14 mouse cellular contexts compared by ENCODE assay signal in the genomic region with DNA sequence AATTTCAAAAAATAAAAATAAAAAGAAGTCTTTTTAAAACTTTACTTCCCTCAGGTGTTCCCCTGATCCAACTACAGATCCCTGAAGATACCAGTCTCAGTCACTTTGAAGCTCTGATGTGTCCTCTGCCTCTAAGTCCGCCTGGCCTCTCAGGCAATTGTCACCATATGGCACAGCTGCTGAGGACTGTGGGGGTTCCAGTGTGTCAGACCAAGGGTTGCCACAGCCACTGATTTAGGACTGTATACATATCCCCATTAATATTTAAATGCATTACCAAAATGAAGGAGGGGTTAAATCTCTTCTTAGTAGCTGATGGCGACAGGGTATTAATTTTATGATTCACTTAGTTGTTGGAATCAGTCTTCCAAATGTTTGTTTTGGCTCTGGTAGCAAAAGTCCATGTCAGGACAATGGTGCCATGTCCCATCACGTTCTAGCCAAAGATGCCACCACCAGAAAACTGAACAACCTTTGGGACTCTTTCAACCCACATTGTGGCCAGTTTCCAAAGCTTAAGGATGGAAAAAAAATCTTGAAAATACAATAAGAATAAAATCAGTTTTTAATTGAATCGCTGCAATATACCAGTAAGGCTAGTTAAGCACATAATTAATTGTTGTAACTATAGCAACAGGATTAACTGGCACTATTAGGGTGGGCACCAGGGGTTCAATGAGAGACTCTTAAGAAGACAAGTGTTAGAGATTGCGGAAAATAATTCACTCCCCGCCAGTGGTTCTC.
DNase-seq lines count a peak whose midpoint lies in the region; ATAC-seq lines count a peak whose summit lies in the region.
"Had no signal": no experiment of that assay in that cellular context is flagged by ENCODE, and none has a peak within 500 bp of the region (broad histone marks: within the 10 kb centered on the region; RNA-seq: fewer than 3 reads in every experiment).

No protein-coding gene starts in this region.

- 61% methylated on average over 6 of the region's 6 CpGs for WGBS in hindbrain, embryonic 13.5 days
- WGBS in hindbrain, embryonic 10.5 days, result 77% methylated on average over 6 of the region's 6 CpGs
- 51% methylated on average over 6 of the region's 6 CpGs for WGBS in midbrain, embryonic 14.5 days
- 70% methylated on average over 6 of the region's 6 CpGs for WGBS in midbrain, embryonic 11.5 days
- WGBS in midbrain, embryonic 16.5 days, result 42% methylated on average over 6 of the region's 6 CpGs

- peaks cover 3% of the 10 kb centered on the region; the same call in 1 of the 2 replicates for H3K9me3 ChIP-seq in hindbrain, embryonic 13.5 days
- no peaks in the 10 kb centered on the region for H3K9me3 ChIP-seq in hindbrain, embryonic 10.5 days
- H3K9me3 ChIP-seq in midbrain, embryonic 14.5 days (ENCODE audit: control insufficient read depth, low read length), result no peaks in the 10 kb centered on the region
- H3K9me3 ChIP-seq in midbrain, embryonic 11.5 days (ENCODE audit: control insufficient read depth, low read length), result no peaks in the 10 kb centered on the region
- no peaks in the 10 kb centered on the region for H3K9me3 ChIP-seq in midbrain, embryonic 16.5 days (replicated peaks; ENCODE audit: control insufficient read depth, low read length, poor library complexity, severe bottlenecking)
- H3K9me3 ChIP-seq: embryonic facial prominence, embryonic 12.5 days had no signal

- H3K4me1 ChIP-seq in hindbrain, embryonic 13.5 days (replicated peaks), result peaks cover 17% of the 10 kb centered on the region
- H3K4me1 ChIP-seq in hindbrain, embryonic 10.5 days (replicated peaks), result 0 out of 2 replicates have a peak, but pooled peaks cover 8% of the 10 kb centered on the region
- no peaks in the 10 kb centered on the region for H3K4me1 ChIP-seq in midbrain, embryonic 14.5 days (ENCODE audit: control insufficient read depth, insufficient read depth, low read length)
- no peaks in the 10 kb centered on the region for H3K4me1 ChIP-seq in midbrain, embryonic 11.5 days (ENCODE audit: control insufficient read depth, insufficient read depth, low read length)
- peaks cover 12% of the 10 kb centered on the region for H3K4me1 ChIP-seq in midbrain, embryonic 16.5 days (ENCODE audit: control insufficient read depth, insufficient read depth, low read length)
- H3K4me1 ChIP-seq: embryonic facial prominence, embryonic 12.5 days had no signal

- no peak overlapping the region for H3K27ac ChIP-seq in hindbrain, embryonic 13.5 days
- no peak overlapping the region for H3K27ac ChIP-seq in hindbrain, embryonic 10.5 days
- no peak overlapping the region for H3K27ac ChIP-seq in midbrain, embryonic 14.5 days (replicated peaks; ENCODE audit: low read depth, low read length)
- H3K27ac ChIP-seq in midbrain, embryonic 11.5 days (ENCODE audit: low read depth, low read length), result no peak overlapping the region
- H3K27ac ChIP-seq in midbrain, embryonic 16.5 days (ENCODE audit: low read length), result peak overlapping the region; percentile 31; the same call in 1 of the 2 replicates
- H3K27ac ChIP-seq: embryonic facial prominence, embryonic 12.5 days had no signal

- no peak overlapping the region for H3K9ac ChIP-seq in hindbrain, embryonic 13.5 days
- no peak overlapping the region for H3K9ac ChIP-seq in midbrain, embryonic 14.5 days (replicated peaks; ENCODE audit: low read length)
- no peak overlapping the region for H3K9ac ChIP-seq in midbrain, embryonic 11.5 days (ENCODE audit: low read length)
- H3K9ac ChIP-seq in midbrain, embryonic 16.5 days (ENCODE audit: low read depth, low read length), result no peak overlapping the region
- H3K9ac ChIP-seq: embryonic facial prominence, embryonic 12.5 days had no signal

- no peak for DNase-seq in hindbrain, embryonic 10.5 days (ENCODE audit: low spot score)
- DNase-seq in midbrain, embryonic 14.5 days, result peak; percentile 51
- no peak for DNase-seq in midbrain, embryonic 11.5 days (ENCODE audit: low spot score, missing footprints)
- DNase-seq in urinary bladder, adult 2 months (ENCODE audit: low spot score), result no peak
- DNase-seq in adrenal gland, postnatal 10 days, result no peak
- DNase-seq: adrenal gland, postnatal 36 days; cerebellum, adult 9-10 months; kidney, postnatal 4 days; lung, adult 2 months; right cerebral cortex, adult 18-20 months; thymus, adult 2 months had no signal

- no peak overlapping the region for H3K4me3 ChIP-seq in hindbrain, embryonic 13.5 days
- H3K4me3 ChIP-seq in hindbrain, embryonic 10.5 days, result no peak overlapping the region
- no peak overlapping the region for H3K4me3 ChIP-seq in midbrain, embryonic 14.5 days (replicated peaks; ENCODE audit: low read depth, low read length)
- H3K4me3 ChIP-seq in midbrain, embryonic 11.5 days (ENCODE audit: low read depth, low read length), result no peak overlapping the region
- no peak overlapping the region for H3K4me3 ChIP-seq in midbrain, embryonic 16.5 days (ENCODE audit: low read depth, low read length)
- H3K4me3 ChIP-seq: embryonic facial prominence, embryonic 12.5 days had no signal

- no peaks in the 10 kb centered on the region for H3K36me3 ChIP-seq in hindbrain, embryonic 13.5 days
- no peaks in the 10 kb centered on the region for H3K36me3 ChIP-seq in hindbrain, embryonic 10.5 days
- no peaks in the 10 kb centered on the region for H3K36me3 ChIP-seq in midbrain, embryonic 14.5 days (ENCODE audit: control insufficient read depth, insufficient read depth, low read length)
- no peaks in the 10 kb centered on the region for H3K36me3 ChIP-seq in midbrain, embryonic 11.5 days (ENCODE audit: control insufficient read depth, insufficient read depth, low read length)
- H3K36me3 ChIP-seq in midbrain, embryonic 16.5 days (ENCODE audit: control insufficient read depth, insufficient read depth, low read length), result no peaks in the 10 kb centered on the region
- H3K36me3 ChIP-seq: embryonic facial prominence, embryonic 12.5 days had no signal

- no peak overlapping the region for H3K4me2 ChIP-seq in hindbrain, embryonic 13.5 days
- H3K4me2 ChIP-seq in midbrain, embryonic 14.5 days (ENCODE audit: low read length), result no peak overlapping the region
- no peak overlapping the region for H3K4me2 ChIP-seq in midbrain, embryonic 11.5 days
- H3K4me2 ChIP-seq in midbrain, embryonic 16.5 days (ENCODE audit: low read length), result no peak overlapping the region
- H3K4me2 ChIP-seq: embryonic facial prominence, embryonic 12.5 days had no signal

- no peaks in the 10 kb centered on the region for H3K27me3 ChIP-seq in hindbrain, embryonic 13.5 days
- no peaks in the 10 kb centered on the region for H3K27me3 ChIP-seq in hindbrain, embryonic 10.5 days (ENCODE audit: insufficient read depth, poor library complexity, severe bottlenecking)
- H3K27me3 ChIP-seq in midbrain, embryonic 14.5 days (ENCODE audit: control insufficient read depth, insufficient read depth, low read length), result no peaks in the 10 kb centered on the region
- H3K27me3 ChIP-seq in midbrain, embryonic 11.5 days (ENCODE audit: control insufficient read depth, insufficient read depth, low read length), result no peaks in the 10 kb centered on the region
- H3K27me3 ChIP-seq in midbrain, embryonic 16.5 days (ENCODE audit: control insufficient read depth, insufficient read depth, low read depth, low read length), result no peaks in the 10 kb centered on the region
- H3K27me3 ChIP-seq: embryonic facial prominence, embryonic 12.5 days had no signal

- peak; percentile 87 for ATAC-seq in hindbrain, embryonic 13.5 days (ENCODE audit: low FRiP score)
- ATAC-seq in midbrain, embryonic 14.5 days (ENCODE audit: low FRiP score, low TSS enrichment), result no peak
- no peak for ATAC-seq in midbrain, embryonic 11.5 days (ENCODE audit: low FRiP score)
- ATAC-seq in midbrain, embryonic 16.5 days, result peak; percentile 83; the same call in 1 of the 2 replicates

Comparison
In these comparisons a context has a peak if more than half of its experiments do, and no peak if none do; other contexts are left out.
1. ATAC-seq: peak in hindbrain, embryonic 13.5 days (single experiment) and midbrain, embryonic 16.5 days (single experiment); none in midbrain, embryonic 14.5 days (single experiment) and midbrain, embryonic 11.5 days (single experiment).